Mouse (Mus musculus): ENCODE results near the gene Mthfsd. TPM values are rescaled to one million over a fixed set of nuclear protein-coding genes. Genes with fewer than 3 reads are reported as not detected.

The Mthfsd gene
- total RNA-seq, 1 experiment from 2014 or later = 13.0 TPM

DNA sequence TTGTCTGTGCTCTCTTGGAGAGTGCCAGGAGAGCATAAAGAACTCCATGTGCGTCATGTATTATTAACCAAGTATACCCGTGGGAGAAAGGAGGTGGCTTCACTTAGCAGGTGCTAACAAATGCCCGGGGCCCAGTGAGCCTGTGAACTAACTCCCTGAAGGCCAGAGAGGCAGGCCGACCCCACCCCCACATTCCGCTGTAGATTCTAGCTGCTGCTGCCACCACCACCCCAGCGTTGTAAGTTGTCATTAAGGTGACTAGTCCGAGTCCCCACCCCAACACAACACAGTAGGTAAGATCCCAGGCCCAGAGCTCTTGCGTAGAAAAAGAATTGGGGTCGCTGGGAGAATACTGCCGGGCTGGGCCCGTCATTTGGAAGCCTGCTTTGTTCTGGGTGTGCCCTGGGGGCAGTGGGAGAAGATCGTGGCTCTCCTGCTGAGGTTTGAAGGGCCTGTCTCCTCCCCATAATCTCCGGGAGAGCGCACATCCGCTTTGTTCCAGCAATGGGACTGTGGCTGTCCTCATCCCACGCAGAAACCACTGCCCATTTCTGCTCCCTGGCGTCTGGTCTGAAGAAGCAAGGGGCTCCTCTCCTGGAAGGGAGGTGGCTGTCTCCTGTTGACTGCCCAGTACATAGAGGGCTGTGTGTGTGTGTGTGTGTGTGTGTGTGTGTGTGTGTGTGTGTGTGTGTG lies 16.5 kb upstream of the Mthfsd start:
- ATAC-seq (ENCODE audit: extremely low read depth, insufficient number of reproducible peaks, low FRiP score, poor library complexity, severe bottlenecking) = no peak

DNA sequence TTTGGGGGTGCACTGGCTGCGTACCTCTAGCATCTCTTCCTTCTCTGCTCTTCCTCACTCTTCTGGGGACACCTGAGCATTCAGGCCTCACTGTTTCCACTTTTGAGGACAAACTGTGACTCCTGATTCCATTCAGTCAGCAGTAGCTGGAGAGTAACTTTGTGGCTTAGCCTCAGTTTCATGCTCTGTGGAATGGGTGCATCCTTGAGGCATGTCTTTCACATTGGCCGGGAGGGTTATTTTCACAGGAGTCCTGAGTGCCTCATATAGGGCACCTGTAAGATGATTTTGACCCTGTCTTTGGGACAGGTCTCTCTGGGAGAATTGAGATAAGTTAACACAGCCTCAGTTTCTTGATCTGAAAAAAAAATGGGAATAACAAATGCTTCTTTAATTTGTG lies 14.9 kb upstream of the Mthfsd start:
- no peak for ATAC-seq (ENCODE audit: extremely low read depth, insufficient number of reproducible peaks, low FRiP score, poor library complexity, severe bottlenecking)

DNA sequence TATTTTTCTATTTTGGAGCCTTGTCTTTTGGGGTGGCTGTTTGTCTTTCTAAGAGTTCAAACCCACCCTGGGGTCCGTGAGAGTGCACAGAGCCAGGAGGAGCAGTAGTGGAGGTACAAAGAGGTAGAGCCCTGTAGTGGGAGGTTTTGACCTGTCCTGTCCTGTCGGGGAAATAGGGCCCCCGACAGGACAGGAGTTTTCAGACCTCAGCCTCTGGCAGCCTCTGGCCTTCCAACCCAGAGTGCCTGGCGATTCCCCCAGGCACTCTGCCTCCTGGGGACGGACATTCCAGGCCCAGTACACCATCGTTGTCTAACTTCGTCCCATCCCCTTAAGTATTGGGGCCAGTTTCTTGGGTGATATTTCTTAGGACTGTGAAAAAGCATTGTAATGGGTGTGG lies 14.2 kb upstream of the Mthfsd start:
- no peak for ATAC-seq (ENCODE audit: extremely low read depth, insufficient number of reproducible peaks, low FRiP score, poor library complexity, severe bottlenecking)

- ATAC-seq (ENCODE audit: extremely low read depth, insufficient number of reproducible peaks, low FRiP score, poor library complexity, severe bottlenecking) = no peak
Measured at GRCm38 (mm10) chr8:121121704-121122103, 13.5 kb upstream of the Mthfsd start.

GRCm38 (mm10) chr8:121120456-121121419 lies 12.5 kb upstream of the Mthfsd start:
- no peak for ATAC-seq (ENCODE audit: extremely low read depth, insufficient number of reproducible peaks, low FRiP score, poor library complexity, severe bottlenecking)

GRCm38 (mm10) chr8:121119635-121120455 lies 11.7 kb upstream of the Mthfsd start:
- ATAC-seq (ENCODE audit: extremely low read depth, insufficient number of reproducible peaks, low FRiP score, poor library complexity, severe bottlenecking) = no peak

DNA sequence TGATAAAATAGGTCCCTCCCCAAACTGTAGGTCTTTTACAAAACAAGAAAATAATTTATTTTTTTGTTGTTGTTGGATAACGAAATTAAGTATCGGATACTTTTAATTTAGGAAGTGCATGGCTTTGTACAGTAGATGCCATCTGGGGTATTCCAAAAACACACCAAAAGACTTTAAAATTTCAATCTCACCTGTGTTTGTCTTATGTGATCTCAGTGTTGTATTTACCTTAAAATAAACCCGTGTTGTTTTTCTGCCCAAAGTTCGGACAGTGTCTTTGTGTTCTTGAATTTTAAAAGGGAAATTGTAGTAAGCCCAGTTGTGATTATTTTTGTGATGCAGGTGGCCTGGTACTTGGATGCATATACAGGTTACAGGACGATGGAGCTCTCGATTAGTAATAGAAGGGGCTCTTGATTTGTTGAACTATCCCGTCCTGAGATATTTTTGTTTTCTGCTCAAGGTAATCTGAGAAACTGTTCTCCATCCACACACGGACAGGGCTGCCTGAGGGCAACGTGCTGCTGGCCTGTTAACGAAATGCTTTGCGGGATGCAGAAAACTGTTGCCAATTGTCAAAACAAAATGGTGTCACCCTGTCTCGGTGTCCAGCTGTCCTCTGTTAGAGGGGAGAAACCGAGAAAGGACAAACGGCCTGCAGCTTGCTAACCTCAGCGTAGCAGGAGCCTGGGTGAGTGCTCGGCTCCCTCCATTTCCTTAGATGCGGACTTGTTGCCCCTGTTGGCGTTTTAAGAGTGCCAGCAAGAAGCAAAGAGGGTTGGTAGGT lies 10.6 kb upstream of the Mthfsd start:
- ATAC-seq (ENCODE audit: extremely low read depth, insufficient number of reproducible peaks, low FRiP score, poor library complexity, severe bottlenecking) = no peak

GRCm38 (mm10) chr8:121117906-121118305 lies 9.7 kb upstream of the Mthfsd start:
- ATAC-seq (ENCODE audit: extremely low read depth, insufficient number of reproducible peaks, low FRiP score, poor library complexity, severe bottlenecking) = no peak

DNA sequence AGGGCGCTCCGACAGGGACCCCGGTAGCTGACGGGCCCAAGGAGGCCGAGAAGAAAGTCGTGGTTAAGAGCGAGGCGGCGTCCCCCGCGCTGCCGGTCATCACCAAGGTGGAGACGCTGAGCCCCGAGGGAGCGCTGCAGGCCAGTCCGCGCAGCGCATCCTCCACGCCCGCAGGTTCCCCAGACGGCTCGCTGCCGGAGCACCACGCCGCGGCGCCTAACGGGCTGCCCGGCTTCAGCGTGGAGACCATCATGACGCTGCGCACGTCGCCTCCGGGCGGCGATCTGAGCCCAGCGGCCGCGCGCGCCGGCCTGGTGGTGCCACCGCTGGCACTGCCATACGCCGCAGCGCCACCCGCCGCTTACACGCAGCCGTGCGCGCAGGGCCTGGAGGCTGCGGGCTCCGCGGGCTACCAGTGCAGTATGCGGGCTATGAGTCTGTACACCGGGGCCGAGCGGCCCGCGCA lies 9.0 kb upstream of the Mthfsd start:
- ATAC-seq (ENCODE audit: extremely low read depth, insufficient number of reproducible peaks, low FRiP score, poor library complexity, severe bottlenecking) = no peak

- no peak for ATAC-seq (ENCODE audit: extremely low read depth, insufficient number of reproducible peaks, low FRiP score, poor library complexity, severe bottlenecking)
Measured at GRCm38 (mm10) chr8:121116591-121117185, 8.5 kb upstream of the Mthfsd start.

DNA sequence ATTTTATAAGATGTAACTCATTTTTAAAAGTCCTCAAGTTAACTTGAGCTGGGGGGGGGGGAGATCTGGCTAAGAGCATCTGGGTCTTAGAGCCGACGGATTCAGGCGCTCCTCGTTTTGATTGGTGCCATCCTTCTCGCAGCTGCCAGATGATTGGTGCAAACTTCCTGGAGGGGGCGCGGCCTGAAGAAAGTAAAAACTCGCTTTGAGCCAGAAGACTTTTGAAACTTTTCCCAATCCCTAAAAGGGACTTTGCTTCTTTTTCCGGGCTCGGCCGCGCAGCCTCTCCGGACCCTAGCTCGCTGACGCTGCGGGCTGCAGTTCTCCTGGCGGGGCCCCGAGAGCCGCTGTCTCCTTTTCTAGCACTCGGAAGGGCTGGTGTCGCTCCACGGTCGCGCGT lies 7.8 kb upstream of the Mthfsd start, which contains the start of gene Foxc2:
TSS of gene Foxc2 (plus strand) at position 224 of the 400 bp plus-strand sequence.
- peak; percentile 42; the same call in 1 of the 2 replicates for ATAC-seq (ENCODE audit: extremely low read depth, insufficient number of reproducible peaks, low FRiP score, poor library complexity, severe bottlenecking)

DNA sequence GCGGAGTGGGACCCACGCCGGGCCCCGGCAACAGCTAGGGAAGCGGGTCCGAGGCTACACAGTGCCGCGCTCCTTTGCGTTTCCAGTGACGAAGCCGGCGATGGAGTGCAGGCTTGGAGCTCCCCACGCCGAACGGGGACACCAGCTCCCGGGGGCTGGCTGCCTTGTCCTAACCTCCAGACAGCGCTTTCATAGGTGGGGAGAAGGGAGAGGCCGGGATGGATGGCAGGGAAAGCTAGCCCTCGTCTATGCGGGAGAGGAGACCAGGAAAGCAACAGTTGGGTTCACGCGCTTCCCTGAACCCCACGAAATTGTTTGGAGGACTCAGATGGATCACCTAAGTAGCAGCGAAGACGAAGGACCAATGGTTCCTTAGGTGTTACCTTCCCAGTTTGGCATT lies 6.9 kb upstream of the Mthfsd start:
- no peak for ATAC-seq (ENCODE audit: extremely low read depth, insufficient number of reproducible peaks, low FRiP score, poor library complexity, severe bottlenecking)

DNA sequence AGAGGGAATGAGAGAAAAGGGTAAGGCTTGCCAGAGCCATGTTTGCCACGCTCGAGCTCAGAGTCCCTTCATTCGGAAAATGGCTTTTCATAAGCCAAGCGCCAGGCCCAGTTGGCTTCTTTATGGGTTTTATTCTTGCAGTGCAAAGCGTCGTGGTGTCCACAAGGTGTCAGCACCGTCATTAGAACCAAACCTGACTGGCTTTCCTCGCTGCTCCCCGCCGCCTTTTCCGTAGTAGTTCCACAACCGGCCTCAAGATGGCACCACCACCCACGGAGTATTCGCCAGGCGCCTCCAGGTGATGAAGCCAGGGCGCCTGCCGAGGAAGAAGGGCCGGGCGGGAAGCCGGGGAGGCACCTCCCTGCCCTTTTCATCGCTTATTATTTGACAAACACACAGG lies 5.1 kb upstream of the Mthfsd start:
- peak; percentile 89 for ATAC-seq (ENCODE audit: extremely low read depth, insufficient number of reproducible peaks, low FRiP score, poor library complexity, severe bottlenecking)

DNA sequence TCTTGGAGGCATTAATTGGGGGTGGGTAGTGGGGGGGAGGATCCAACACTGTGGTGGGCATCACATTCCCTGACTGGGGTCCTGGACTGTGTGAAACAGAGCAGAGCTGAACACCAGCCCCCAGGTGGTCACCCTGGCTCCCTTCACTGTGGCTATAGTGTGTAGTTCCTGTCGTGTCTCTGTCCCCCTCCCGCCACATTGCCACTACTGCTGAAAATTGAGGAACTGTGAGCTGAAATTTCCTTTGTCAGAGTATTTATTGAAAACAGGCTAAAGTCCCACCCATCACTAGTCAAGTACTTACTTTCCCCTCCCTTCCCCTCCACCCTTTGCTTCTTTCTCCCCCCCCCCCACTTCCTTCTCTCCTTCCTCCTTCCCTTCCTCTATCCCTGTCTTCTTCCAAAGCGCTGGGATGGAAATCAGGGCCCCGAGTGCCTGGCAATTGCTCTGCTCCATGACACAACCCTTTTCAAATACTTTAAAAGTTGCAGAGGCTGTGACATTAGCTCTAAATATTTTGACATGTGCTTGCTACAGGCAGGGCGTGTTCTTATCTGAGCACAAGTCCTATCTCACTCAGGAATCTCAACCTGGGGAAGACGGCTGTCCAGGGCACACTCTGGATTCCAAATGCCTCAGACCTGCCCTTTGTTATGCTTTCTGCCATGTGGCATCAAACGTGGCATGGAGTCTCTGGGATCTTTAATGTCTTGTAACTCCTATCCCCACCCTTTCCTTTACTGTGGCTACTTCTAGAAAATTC lies 3.1 kb upstream of the Mthfsd start:
- ATAC-seq (ENCODE audit: extremely low read depth, insufficient number of reproducible peaks, low FRiP score, poor library complexity, severe bottlenecking) = no peak

GRCm38 (mm10) chr8:121108657-121109056 lies 465 bp upstream of the Mthfsd start:
- ATAC-seq (ENCODE audit: extremely low read depth, insufficient number of reproducible peaks, low FRiP score, poor library complexity, severe bottlenecking) = no peak

DNA sequence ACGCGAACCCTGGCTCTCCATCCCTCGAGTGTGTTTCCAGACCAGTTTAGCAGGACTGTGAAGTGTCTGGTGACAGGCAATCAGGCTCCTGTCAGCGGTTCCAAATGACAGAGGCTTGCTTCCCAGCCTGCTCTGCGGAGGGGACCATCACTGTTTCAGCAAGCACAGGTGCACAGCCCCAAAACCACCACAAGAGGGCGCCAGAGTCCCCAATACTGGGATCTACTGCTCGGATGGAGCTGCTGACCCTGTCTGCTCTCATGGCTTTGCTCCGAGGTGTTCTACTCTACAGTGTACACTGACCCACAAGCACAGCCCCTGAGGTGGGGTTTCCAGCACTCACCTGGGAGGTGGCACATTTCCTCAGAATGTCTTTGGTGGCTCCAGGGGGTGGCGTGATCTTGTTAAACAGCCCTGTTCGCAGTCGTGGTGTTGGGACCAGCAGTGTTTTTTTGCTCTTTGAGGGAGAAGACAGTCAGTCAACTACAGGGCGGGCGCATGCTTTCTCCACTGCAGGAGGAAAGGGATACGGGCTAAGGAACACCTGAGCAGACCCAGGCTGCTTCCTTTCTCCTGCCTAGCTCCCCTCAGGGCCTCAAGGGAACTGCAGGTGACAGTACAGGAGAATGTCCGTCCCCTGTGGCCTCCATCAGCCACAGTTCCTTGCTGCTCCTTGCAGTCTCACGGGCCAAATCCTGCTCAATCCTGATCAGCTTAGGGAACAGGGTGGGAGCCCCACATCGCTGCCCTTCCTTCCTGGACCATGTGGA lies 4.0 kb downstream of the Mthfsd start:
- peak; percentile 27; the same call in 1 of the 2 replicates for ATAC-seq (ENCODE audit: extremely low read depth, insufficient number of reproducible peaks, low FRiP score, poor library complexity, severe bottlenecking)

GRCm38 (mm10) chr8:121093496-121093895 lies 14.7 kb downstream of the Mthfsd start:
- ATAC-seq (ENCODE audit: extremely low read depth, insufficient number of reproducible peaks, low FRiP score, poor library complexity, severe bottlenecking) = no peak

All from neutrophil, adult 5-6 weeks (primary cell).